Mouse (Mus musculus) embryonic facial prominence, embryonic 11.5 days (tissue): ENCODE measurements around the gene Fnbp1l. TPM values are rescaled to one million over a fixed set of nuclear protein-coding genes. Genes with fewer than 3 reads are reported as not detected.

ENCODE experiments used
- ATAC-seq: fragments of 200-750 bp; cut with Nextera tagmentation; replicated peaks from 2 replicates; pipeline ENCODE4 v1.8.0; 2017; ENCODE audit warnings: low read depth; ENCODE audit not compliant: insufficient number of reproducible peaks, low FRiP score, low TSS enrichment
- DNase-seq: peaks from one replicate; pipeline ENCODE4 v3.0.0-alpha.2; 2015; ENCODE audit warnings: low spot score
- H3K27ac ChIP-seq: fragments of 300-500 bp; sonication (generic); replicated peaks from 2 replicates; pipeline ENCODE4 v1.5.1; 2014; ENCODE audit warnings: mild to moderate bottlenecking, low read depth, low read length, control low read depth
- H3K27me3 ChIP-seq: fragments of 300-500 bp; sonication (generic); 2 replicates; pipeline ENCODE4 v1.6.1; 2014; ENCODE audit warnings: mild to moderate bottlenecking, low read length, moderate library complexity, mixed read lengths; ENCODE audit not compliant: control insufficient read depth, insufficient read depth
- H3K36me3 ChIP-seq: fragments of 300-500 bp; sonication (generic); replicated peaks from 2 replicates; pipeline ENCODE4 v1.6.1; 2014; ENCODE audit warnings: low read depth, mild to moderate bottlenecking, low read length, moderate library complexity, mixed read lengths; ENCODE audit not compliant: control insufficient read depth, insufficient read depth
- H3K4me1 ChIP-seq: fragments of 300-500 bp; sonication (generic); 2 replicates; pipeline ENCODE4 v1.6.1; 2014; ENCODE audit warnings: low read length, mixed read lengths; ENCODE audit not compliant: control insufficient read depth, insufficient read depth
- H3K4me2 ChIP-seq: fragments of 300-500 bp; sonication (generic); 2 replicates; pipeline ENCODE4 v1.6.1; 2014; ENCODE audit warnings: low read depth, mild to moderate bottlenecking, control low read depth, low read length, moderate library complexity
- H3K4me3 ChIP-seq: fragments of 300-500 bp; sonication (generic); 2 replicates; pipeline ENCODE4 v1.5.1; 2014; ENCODE audit warnings: low read depth, low read length, control low read depth
- H3K9ac ChIP-seq: fragments of 300-500 bp; sonication (generic); replicated peaks from 2 replicates; pipeline ENCODE4 v1.6.1; 2014; ENCODE audit warnings: mild to moderate bottlenecking, control low read depth, low read length
- H3K9me3 ChIP-seq: fragments of 300-500 bp; sonication (generic); replicated peaks from 2 replicates; pipeline ENCODE4 v1.6.1; 2016; ENCODE audit warnings: mild to moderate bottlenecking, low read length, inconsistent platforms, mixed read lengths; ENCODE audit not compliant: control insufficient read depth
- WGBS: fragments of 180-500 bp; shearing (Covaris S2); extraction: QIAGEN DNeasy Blood & Tissue Kit; methylation state at CpG from one replicate; pipeline ENCODE4 v1.1.7; 2014; 5-methylcytosine and 5-hydroxymethylcytosine counted together
- polyA plus RNA-seq: library from polyadenylated mRNA; unstranded; fragments of >200 nt; fragmentation: Nextera tagmentation; extraction: Ambion mirVana; gene quantifications from 2 replicates; pipeline ENCODE4 v1.2.1, GENCODE M21; 2014

Gene Fnbp1l
- polyA plus RNA-seq, 1 experiment from 2014 or later, result 77.4 TPM

GRCm38 (mm10) chr3:122599291-122599690 is 20.2 kb downstream of the Fnbp1l start:
- no peak for ATAC-seq
- Histone ChIP-seq H3K9ac (no peak overlapping the region), H3K27me3 (no peaks in the 10 kb centered on the region), H3K36me3 (no peaks in the 10 kb centered on the region), H3K4me3 (no peak overlapping the region), H3K27ac (no peak overlapping the region), H3K4me2 (no peak overlapping the region), H3K9me3 (no peaks in the 10 kb centered on the region), H3K4me1 (no peaks in the 10 kb centered on the region)
- 91% methylated on average over 4 of the region's 4 CpGs for WGBS
- no peak for DNase-seq

GRCm38 (mm10) chr3:122590804-122591203 is 28.7 kb downstream of the Fnbp1l start:
- ATAC-seq (no peak), DNase-seq (no peak)
- Histone ChIP-seq H3K4me2 (no peak overlapping the region), H3K9me3 (no peaks in the 10 kb centered on the region), H3K4me1 (no peaks in the 10 kb centered on the region), H3K9ac (no peak overlapping the region), H3K27ac (no peak overlapping the region; the same call in 1 of the 2 replicates), H3K4me3 (no peak overlapping the region), H3K27me3 (no peaks in the 10 kb centered on the region), H3K36me3 (no peaks in the 10 kb centered on the region; the same call in 1 of the 2 replicates)
- WGBS, result 90% methylated on average over 5 of the region's 5 CpGs

- WGBS, result 81% methylated on average over 4 of the region's 4 CpGs
- H3K27me3 ChIP-seq, result no peaks in the 10 kb centered on the region
- no peaks in the 10 kb centered on the region for H3K9me3 ChIP-seq
- H3K4me3 ChIP-seq, result no peak overlapping the region
- ATAC-seq (no peak), DNase-seq (no peak)
- no peak overlapping the region for H3K9ac ChIP-seq
- no peaks in the 10 kb centered on the region for H3K4me1 ChIP-seq
- H3K27ac ChIP-seq, result no peak overlapping the region
- H3K4me2 ChIP-seq, result no peak overlapping the region
- no peaks in the 10 kb centered on the region; the same call in 1 of the 2 replicates for H3K36me3 ChIP-seq
These were observed 29.2 kb downstream of the Fnbp1l start for GRCm38 (mm10) chr3:122590346-122590745.

- Histone ChIP-seq H3K4me1 (no peaks in the 10 kb centered on the region), H3K9me3 (no peaks in the 10 kb centered on the region), H3K4me3 (no peak overlapping the region), H3K27me3 (no peaks in the 10 kb centered on the region), H3K9ac (no peak overlapping the region), H3K36me3 (no peaks in the 10 kb centered on the region; the same call in 1 of the 2 replicates), H3K4me2 (no peak overlapping the region), H3K27ac (no peak overlapping the region)
- ATAC-seq, result no peak
- DNase-seq, result no peak
- WGBS, result 82% methylated on average over 3 of the region's 3 CpGs
These were observed 32.4 kb downstream of the Fnbp1l start for GRCm38 (mm10) chr3:122586918-122587641.

DNA sequence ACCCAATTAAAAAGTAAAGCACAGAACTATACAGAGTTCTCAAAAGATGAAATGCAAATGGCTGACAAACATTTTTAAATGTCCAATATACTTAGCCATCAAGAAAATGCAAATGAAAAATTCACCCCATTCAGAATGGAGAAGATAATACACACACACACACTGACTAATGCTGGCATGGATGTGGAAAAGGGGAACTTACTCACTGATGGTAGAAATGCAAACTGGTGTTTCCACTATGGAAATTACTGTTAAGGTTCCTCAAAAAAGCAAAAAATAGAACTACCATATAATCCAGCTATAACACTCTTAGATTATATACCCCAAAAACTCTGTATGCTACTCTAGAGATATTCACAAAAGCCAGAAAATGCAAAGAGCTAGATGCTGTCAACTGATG is 42.2 kb downstream of the Fnbp1l start:
- ATAC-seq, result no peak
- no peaks in the 10 kb centered on the region for H3K36me3 ChIP-seq
- H3K9ac ChIP-seq, result no peak overlapping the region
- no peak overlapping the region for H3K4me2 ChIP-seq
- no peak overlapping the region for H3K4me3 ChIP-seq
- no peaks in the 10 kb centered on the region for H3K4me1 ChIP-seq
- DNase-seq, result no peak
- H3K27ac ChIP-seq, result no peak overlapping the region
- H3K9me3 ChIP-seq, result no peaks in the 10 kb centered on the region
- H3K27me3 ChIP-seq, result no peaks in the 10 kb centered on the region

- Histone ChIP-seq H3K27me3 (no peaks in the 10 kb centered on the region), H3K4me1 (no peaks in the 10 kb centered on the region), H3K9me3 (no peaks in the 10 kb centered on the region), H3K27ac (no peak overlapping the region), H3K36me3 (no peaks in the 10 kb centered on the region), H3K9ac (no peak overlapping the region), H3K4me2 (no peak overlapping the region), H3K4me3 (no peak overlapping the region)
- no peak for DNase-seq
- WGBS, result 90% methylated on average over 1 of the region's 1 CpGs
- no peak for ATAC-seq
These were observed 44.6 kb downstream of the Fnbp1l start for GRCm38 (mm10) chr3:122574921-122575320.

- ATAC-seq (no peak), DNase-seq (no peak)
- Histone ChIP-seq H3K27ac (no peak overlapping the region), H3K9me3 (no peaks in the 10 kb centered on the region), H3K36me3 (no peaks in the 10 kb centered on the region), H3K4me1 (no peaks in the 10 kb centered on the region), H3K4me3 (no peak overlapping the region), H3K9ac (no peak overlapping the region), H3K4me2 (no peak overlapping the region), H3K27me3 (no peaks in the 10 kb centered on the region)
- WGBS, result 90% methylated on average over 5 of the region's 5 CpGs
These were observed 45.9 kb downstream of the Fnbp1l start for GRCm38 (mm10) chr3:122573426-122574286.

GRCm38 (mm10) chr3:122566549-122566948 is 53.0 kb downstream of the Fnbp1l start:
- Histone ChIP-seq H3K9ac (no peak overlapping the region), H3K27me3 (no peaks in the 10 kb centered on the region), H3K9me3 (no peaks in the 10 kb centered on the region), H3K4me1 (no peaks in the 10 kb centered on the region), H3K4me3 (no peak overlapping the region), H3K27ac (no peak overlapping the region), H3K36me3 (no peaks in the 10 kb centered on the region), H3K4me2 (no peak overlapping the region)
- 75% methylated on average over 4 of the region's 4 CpGs for WGBS
- DNase-seq, result no peak
- no peak for ATAC-seq
